Mouse (Mus musculus): ENCODE data around the gene Gucy2d.

GRCm38 (mm10) chr7:98392466-98393201 lies 47.6 kb upstream of the Gucy2d start:
- TF ChIP-seq CTCF (IDR thresholded peaks at IDR 0.05; ENCODE audit: low read depth, low read length) (no peak), GATA1 (IDR thresholded peaks at IDR 0.05; ENCODE audit: borderline replicate concordance, low read length) (no peak)
